Mouse (Mus musculus) ES-Bruce4 (cell line): ENCODE measurements around the gene Acer3.

ENCODE experiments used
- CTCF ChIP-seq: IDR thresholded peaks from one replicate; pipeline ENCODE4 v1.8.1; 2011; ENCODE audit warnings: low read depth, low read length
- POLR2A ChIP-seq: IDR thresholded peaks from one replicate; pipeline ENCODE4 v1.8.1; 2011; ENCODE audit warnings: low read length; ENCODE audit not compliant: insufficient read depth

GRCm38 (mm10) chr7:98309219-98310030, 11.6 kb downstream of the Acer3 start:
- no peak for TF ChIP-seq CTCF
- peak; percentile 95 for TF ChIP-seq POLR2A
